Mouse (Mus musculus): ENCODE results near the gene Adgrb2.

The Adgrb2 gene

GRCm38 (mm10) chr4:130033496-130033895 lies 48.8 kb downstream of the Adgrb2 start:
- no peak for DNase-seq (ENCODE audit: low spot score)

- no peak for DNase-seq (ENCODE audit: low spot score)
These were observed 51.4 kb downstream of the Adgrb2 start for GRCm38 (mm10) chr4:130036112-130036511.

- no peak for DNase-seq (ENCODE audit: low spot score)
These were observed 52.1 kb downstream of the Adgrb2 start for GRCm38 (mm10) chr4:130036573-130037401.

- DNase-seq (ENCODE audit: low spot score) = no peak
These were observed 54.7 kb downstream of the Adgrb2 start for GRCm38 (mm10) chr4:130039351-130039750.

GRCm38 (mm10) chr4:130041076-130041475 lies 56.4 kb downstream of the Adgrb2 start:
- no peak for DNase-seq (ENCODE audit: low spot score)

- no peak for DNase-seq (ENCODE audit: low spot score)
These were observed 59.5 kb downstream of the Adgrb2 start for GRCm38 (mm10) chr4:130044211-130044610.

GRCm38 (mm10) chr4:130045609-130046008 lies 60.9 kb downstream of the Adgrb2 start:
- no peak for DNase-seq (ENCODE audit: low spot score)

- DNase-seq (ENCODE audit: low spot score) = no peak
These were observed 62.9 kb downstream of the Adgrb2 start, which contains the start of gene Col16a1 for GRCm38 (mm10) chr4:130047331-130048202. TSS of gene Col16a1 (plus strand) at chr4:130047840.

GRCm38 (mm10) chr4:130048203-130048479 lies 63.5 kb downstream of the Adgrb2 start:
- no peak for DNase-seq (ENCODE audit: low spot score)

GRCm38 (mm10) chr4:130050056-130050824 lies 65.6 kb downstream of the Adgrb2 start:
- no peak for DNase-seq (ENCODE audit: low spot score)

- DNase-seq (ENCODE audit: low spot score) = no peak
These were observed 67.6 kb downstream of the Adgrb2 start for GRCm38 (mm10) chr4:130052283-130052682.

GRCm38 (mm10) chr4:130053111-130053510 lies 68.4 kb downstream of the Adgrb2 start:
- no peak for DNase-seq (ENCODE audit: low spot score)

- no peak for DNase-seq (ENCODE audit: low spot score)
These were observed 70.1 kb downstream of the Adgrb2 start for GRCm38 (mm10) chr4:130054727-130055126.

GRCm38 (mm10) chr4:130055160-130056010 lies 70.7 kb downstream of the Adgrb2 start:
- DNase-seq (ENCODE audit: low spot score) = no peak

- no peak for DNase-seq (ENCODE audit: low spot score)
These were observed 71.3 kb downstream of the Adgrb2 start for GRCm38 (mm10) chr4:130056011-130056322.

- no peak for DNase-seq (ENCODE audit: low spot score)
These were observed 71.8 kb downstream of the Adgrb2 start for GRCm38 (mm10) chr4:130056471-130056870.

- no peak for DNase-seq (ENCODE audit: low spot score)
These were observed 76.3 kb downstream of the Adgrb2 start for GRCm38 (mm10) chr4:130060937-130061336.

GRCm38 (mm10) chr4:130063191-130063590 lies 78.5 kb downstream of the Adgrb2 start:
- DNase-seq (ENCODE audit: low spot score) = no peak

GRCm38 (mm10) chr4:130066816-130067215 lies 82.1 kb downstream of the Adgrb2 start:
- no peak for DNase-seq (ENCODE audit: low spot score)

- DNase-seq (ENCODE audit: low spot score) = no peak
These were observed 85.9 kb downstream of the Adgrb2 start for GRCm38 (mm10) chr4:130070523-130070922.

GRCm38 (mm10) chr4:130071758-130072157 lies 87.1 kb downstream of the Adgrb2 start:
- DNase-seq (ENCODE audit: low spot score) = no peak
